Mouse (Mus musculus) small intestine, adult 2 months (tissue): Measurements from ENCODE around the gene Nfia. TPM values are rescaled to one million over a fixed set of nuclear protein-coding genes. Genes with fewer than 3 reads are reported as not detected.
A peak's percentile ranks its signal among the peaks of the same experiment; 100 is the strongest.

Source experiments
- H3K27ac ChIP-seq: fragments of 200-500 bp; 2 replicates; pipeline ENCODE4 v1.5.1; 2012; ENCODE audit warnings: low read depth, low read length, control low read depth, inconsistent platforms; ENCODE audit not compliant: insufficient read depth
- H3K27me3 ChIP-seq: fragments of 200-500 bp; 2 replicates; pipeline ENCODE4 v1.6.1; 2012; ENCODE audit warnings: mild to moderate bottlenecking, moderate library complexity, low read length, inconsistent platforms; ENCODE audit not compliant: control insufficient read depth, insufficient read depth
- H3K36me3 ChIP-seq: fragments of 200-500 bp; 2 replicates; pipeline ENCODE4 v1.6.1; 2012; ENCODE audit warnings: mild to moderate bottlenecking, low read length, control low read depth, inconsistent platforms; ENCODE audit not compliant: control insufficient read depth, insufficient read depth
- H3K4me1 ChIP-seq: fragments of 200-500 bp; 2 replicates; pipeline ENCODE4 v1.6.1; 2012; ENCODE audit warnings: low read length, inconsistent platforms, mixed read lengths; ENCODE audit not compliant: control insufficient read depth, insufficient read depth, insufficient read length
- H3K4me3 ChIP-seq: fragments of 200-500 bp; 2 replicates; pipeline ENCODE4 v1.5.1; 2012; ENCODE audit warnings: low read depth, mild to moderate bottlenecking, control low read depth, inconsistent platforms, low read length, moderate library complexity
- CTCF ChIP-seq: fragments of 200-500 bp; IDR thresholded peaks from 2 replicates; pipeline ENCODE4 v1.5.1; 2012; ENCODE audit warnings: low read depth, mild to moderate bottlenecking, control low read depth, inconsistent platforms, low read length, moderate library complexity, mixed read lengths; ENCODE audit not compliant: insufficient replicate concordance, insufficient read length; ENCODE audit errors: extremely low read depth
- POLR2A ChIP-seq: fragments of 200-500 bp; IDR thresholded peaks from 2 replicates; pipeline ENCODE4 v1.6.1; 2012; ENCODE audit warnings: low read depth, mild to moderate bottlenecking, control low read depth, inconsistent platforms, low read length, moderate library complexity
- WGBS: fragments of 180-500 bp; shearing (Covaris S2); methylation state at CpG from one replicate; pipeline ENCODE4 v1.1.7; 2018; 5-methylcytosine and 5-hydroxymethylcytosine counted together
- polyA plus RNA-seq: library from polyadenylated mRNA; depleted of rRNA; stranded (reverse); fragments of >200 nt; gene quantifications from 2 replicates; pipeline ENCODE4 v1.2.3, GENCODE M21; 2012

The Nfia gene
- polyA plus RNA-seq, 1 experiment: 16.5 TPM

DNA sequence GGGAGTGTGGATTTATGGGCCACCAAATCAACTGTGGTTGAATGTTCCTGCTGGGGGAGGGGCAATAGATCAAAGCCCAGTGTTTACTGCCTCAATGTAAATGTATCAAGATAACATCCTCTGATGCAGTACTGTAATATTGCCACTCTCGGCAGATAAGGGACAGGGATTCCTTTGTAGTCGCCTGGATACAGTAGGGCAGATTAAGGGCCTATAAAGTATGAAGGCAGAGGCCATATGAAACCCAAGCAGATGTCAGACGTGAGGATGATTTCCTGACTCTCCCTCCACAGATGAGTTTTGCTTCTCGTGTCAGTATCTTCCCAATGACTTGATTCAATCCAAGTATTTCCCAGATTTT, 334.5 kb downstream of the Nfia start:
- WGBS: 32% methylated on average over 4 of the region's 4 CpGs
- no peak overlapping the region for H3K27ac ChIP-seq
- peaks cover 11% of the 10 kb centered on the region; the same call in 1 of the 2 replicates for H3K4me1 ChIP-seq
- no peak for TF ChIP-seq POLR2A
- no peak for TF ChIP-seq CTCF
- no peaks in the 10 kb centered on the region for H3K27me3 ChIP-seq
- H3K4me3 ChIP-seq: no peak overlapping the region
- H3K36me3 ChIP-seq: peaks cover 5% of the 10 kb centered on the region; the same call in 1 of the 2 replicates

- TF ChIP-seq CTCF (no peak), POLR2A (no peak)
- Histone ChIP-seq H3K4me1 (peaks cover 11% of the 10 kb centered on the region; the same call in 1 of the 2 replicates), H3K4me3 (no peak overlapping the region), H3K36me3 (peaks cover 5% of the 10 kb centered on the region; the same call in 1 of the 2 replicates), H3K27me3 (no peaks in the 10 kb centered on the region), H3K27ac (no peak overlapping the region)
- 34% methylated on average over 9 of the region's 9 CpGs for WGBS
Measured at GRCm38 (mm10) chr4:98107936-98108675, 335.6 kb downstream of the Nfia start.

GRCm38 (mm10) chr4:98108676-98109016, 336.1 kb downstream of the Nfia start:
- Histone ChIP-seq H3K27me3 (no peaks in the 10 kb centered on the region), H3K27ac (no peak overlapping the region), H3K4me1 (peaks cover 11% of the 10 kb centered on the region; the same call in 1 of the 2 replicates), H3K36me3 (peaks cover 5% of the 10 kb centered on the region; the same call in 1 of the 2 replicates), H3K4me3 (no peak overlapping the region)
- 42% methylated on average over 4 of the region's 4 CpGs for WGBS
- TF ChIP-seq POLR2A (no peak), CTCF (no peak)

DNA sequence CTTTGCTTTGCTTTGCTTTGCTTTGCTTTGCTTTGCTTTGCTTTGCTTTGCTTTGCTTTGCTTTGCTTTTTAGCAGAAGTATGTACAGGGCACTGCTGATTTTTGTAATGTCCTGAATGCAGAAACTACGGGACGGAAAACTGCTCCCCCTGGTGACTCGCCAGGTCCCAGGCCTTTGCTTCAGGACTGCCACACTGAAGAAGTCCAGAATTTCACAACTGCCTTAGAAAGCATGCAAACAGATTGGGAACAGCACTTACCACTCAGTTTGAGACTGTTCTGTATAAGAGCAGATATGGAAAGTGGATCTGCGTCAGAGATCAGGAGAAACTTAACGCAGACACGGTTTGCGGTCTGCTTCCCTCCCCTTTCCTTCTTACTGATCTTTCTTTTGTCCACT, 336.5 kb downstream of the Nfia start:
- peaks cover 5% of the 10 kb centered on the region; the same call in 1 of the 2 replicates for H3K36me3 ChIP-seq
- WGBS: 21% methylated on average over 7 of the region's 7 CpGs
- peaks cover 11% of the 10 kb centered on the region; the same call in 1 of the 2 replicates for H3K4me1 ChIP-seq
- TF ChIP-seq POLR2A: no peak
- TF ChIP-seq CTCF: peak; percentile 51; the same call in 1 of the 2 replicates
- no peak overlapping the region for H3K4me3 ChIP-seq
- no peak overlapping the region for H3K27ac ChIP-seq
- H3K27me3 ChIP-seq: no peaks in the 10 kb centered on the region

- no peak for TF ChIP-seq CTCF
- TF ChIP-seq POLR2A: no peak
- no peak overlapping the region for H3K4me3 ChIP-seq
- H3K27ac ChIP-seq: no peak overlapping the region
- H3K27me3 ChIP-seq: no peaks in the 10 kb centered on the region
- WGBS: 83% methylated on average over 4 of the region's 4 CpGs
- peaks cover 11% of the 10 kb centered on the region; the same call in 1 of the 2 replicates for H3K4me1 ChIP-seq
- H3K36me3 ChIP-seq: peaks cover 5% of the 10 kb centered on the region; the same call in 1 of the 2 replicates
Measured at GRCm38 (mm10) chr4:98109911-98110310, 337.4 kb downstream of the Nfia start.

DNA sequence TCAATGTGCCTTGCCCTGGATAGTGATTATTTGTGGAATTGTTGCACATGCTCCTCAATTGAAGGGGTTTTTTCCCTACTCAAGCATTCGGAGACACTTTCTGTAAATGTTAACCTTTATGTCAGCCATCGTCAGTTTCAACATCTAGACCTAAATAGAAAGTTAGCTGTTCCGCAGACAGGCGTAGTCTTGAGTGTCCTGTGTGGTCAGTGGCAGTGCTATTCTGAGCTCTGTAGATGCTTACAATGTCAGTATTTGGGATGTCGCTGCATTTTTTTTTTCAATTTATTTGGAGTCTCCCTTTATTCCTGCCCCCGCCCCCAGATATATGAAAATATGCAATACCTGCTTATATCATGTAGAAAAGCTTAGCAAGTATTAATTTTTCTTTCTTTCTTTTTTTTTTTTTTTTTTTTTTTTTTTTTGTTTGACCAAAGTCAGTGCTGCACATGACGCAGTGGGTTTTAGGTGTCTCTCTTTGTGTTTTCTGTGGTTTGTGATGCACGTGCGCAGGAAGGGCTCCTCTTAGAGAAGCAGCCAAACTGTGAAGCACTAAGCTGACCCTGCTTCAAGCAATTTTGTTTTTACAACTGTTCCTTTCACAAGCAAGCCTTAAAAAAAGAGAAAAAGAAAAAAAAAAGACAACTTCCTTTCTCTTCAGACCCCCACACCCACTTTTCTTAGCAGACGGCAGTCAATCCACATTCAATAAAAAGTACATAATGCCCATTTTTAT, 340.9 kb downstream of the Nfia start:
- Histone ChIP-seq H3K27ac (no peak overlapping the region), H3K36me3 (peaks cover 5% of the 10 kb centered on the region; the same call in 1 of the 2 replicates), H3K27me3 (no peaks in the 10 kb centered on the region)

DNA sequence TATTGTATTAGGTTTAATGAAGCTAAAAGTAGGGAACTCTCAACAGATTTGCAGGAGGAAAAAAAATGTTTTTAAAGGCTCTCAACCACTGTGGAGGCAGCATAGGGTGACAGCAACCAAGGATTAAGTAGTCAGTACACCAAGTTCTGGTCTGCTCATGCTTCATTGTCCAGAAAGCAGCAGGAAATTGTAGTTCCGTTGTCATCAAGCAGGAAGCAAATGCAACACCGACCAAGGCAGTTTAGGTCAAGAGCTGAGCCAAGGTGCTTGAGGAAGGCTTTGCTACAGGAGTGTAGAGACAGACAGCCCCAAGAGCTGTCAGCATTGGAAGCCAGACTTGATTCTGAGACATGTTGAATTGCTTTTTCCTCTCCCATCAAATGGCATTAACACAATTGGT, 342.4 kb downstream of the Nfia start:
- Histone ChIP-seq H3K4me3 (no peak overlapping the region), H3K4me1 (no peaks in the 10 kb centered on the region), H3K27ac (no peak overlapping the region), H3K36me3 (peaks cover 5% of the 10 kb centered on the region; the same call in 1 of the 2 replicates), H3K27me3 (no peaks in the 10 kb centered on the region)
- WGBS: 78% methylated on average over 2 of the region's 2 CpGs
- TF ChIP-seq POLR2A (no peak), CTCF (no peak)

More for the DNA sequence above, 340.9 kb downstream of the Nfia start:
- WGBS: 86% methylated on average over 10 of the region's 10 CpGs
- TF ChIP-seq CTCF (no peak), POLR2A (no peak)
- Histone ChIP-seq H3K4me3 (no peak overlapping the region), H3K4me1 (no peaks in the 10 kb centered on the region)
